Mouse (Mus musculus): ENCODE data around the gene Stk17b. TPM values are rescaled to one million over a fixed set of nuclear protein-coding genes. Genes with fewer than 3 reads are reported as not detected.
"Not testable (repeated sequence)": the region's sequence is repeated elsewhere in the genome, so short reads cannot be mapped to it uniquely, and the experiment has no call there.

Stk17b gene
- total RNA-seq, 2 experiments from 2014 or later, result 22.5 to 40.3 TPM

- ATAC-seq (replicated peaks; ENCODE audit: low FRiP score, low TSS enrichment, poor library complexity, severe bottlenecking), result no peak
These were observed 6.3 kb upstream of the Stk17b start for GRCm38 (mm10) chr1:53791343-53791742.

- peak; percentile 76 for ATAC-seq (replicated peaks; ENCODE audit: low FRiP score, low TSS enrichment, poor library complexity, severe bottlenecking)
These were observed 718 bp downstream of the Stk17b start for GRCm38 (mm10) chr1:53784291-53784720.

- no peak for ATAC-seq (replicated peaks; ENCODE audit: low FRiP score, low TSS enrichment, poor library complexity, severe bottlenecking)
These were observed 2.1 kb downstream of the Stk17b start for GRCm38 (mm10) chr1:53782956-53783355.

- ATAC-seq (replicated peaks; ENCODE audit: low FRiP score, low TSS enrichment, poor library complexity, severe bottlenecking), result no peak
These were observed 2.9 kb downstream of the Stk17b start for GRCm38 (mm10) chr1:53782079-53782478.

GRCm38 (mm10) chr1:53781311-53781710 is 3.7 kb downstream of the Stk17b start:
- ATAC-seq (replicated peaks; ENCODE audit: low FRiP score, low TSS enrichment, poor library complexity, severe bottlenecking), result no peak

- ATAC-seq (replicated peaks; ENCODE audit: low FRiP score, low TSS enrichment, poor library complexity, severe bottlenecking), result no peak
These were observed 8.7 kb downstream of the Stk17b start for GRCm38 (mm10) chr1:53776176-53776905.

- ATAC-seq (replicated peaks; ENCODE audit: low FRiP score, low TSS enrichment, poor library complexity, severe bottlenecking), result no peak
These were observed 9.5 kb downstream of the Stk17b start for GRCm38 (mm10) chr1:53775545-53775944.

- ATAC-seq (replicated peaks; ENCODE audit: low FRiP score, low TSS enrichment, poor library complexity, severe bottlenecking), result no peak
These were observed 10.0 kb downstream of the Stk17b start for GRCm38 (mm10) chr1:53775036-53775435.

GRCm38 (mm10) chr1:53774571-53774970 is 10.5 kb downstream of the Stk17b start:
- ATAC-seq (replicated peaks; ENCODE audit: low FRiP score, low TSS enrichment, poor library complexity, severe bottlenecking), result no peak

GRCm38 (mm10) chr1:53773994-53774393 is 11.0 kb downstream of the Stk17b start:
- ATAC-seq (replicated peaks; ENCODE audit: low FRiP score, low TSS enrichment, poor library complexity, severe bottlenecking), result peak; percentile 80

- no peak for ATAC-seq (replicated peaks; ENCODE audit: low FRiP score, low TSS enrichment, poor library complexity, severe bottlenecking)
These were observed 12.1 kb downstream of the Stk17b start for GRCm38 (mm10) chr1:53772967-53773366.

GRCm38 (mm10) chr1:53771476-53771875 is 13.5 kb downstream of the Stk17b start:
- ATAC-seq (replicated peaks; ENCODE audit: low FRiP score, low TSS enrichment, poor library complexity, severe bottlenecking), result no peak

- no peak for ATAC-seq (replicated peaks; ENCODE audit: low FRiP score, low TSS enrichment, poor library complexity, severe bottlenecking)
These were observed 18.9 kb downstream of the Stk17b start for GRCm38 (mm10) chr1:53766112-53766511.

- no peak for ATAC-seq (replicated peaks; ENCODE audit: low FRiP score, low TSS enrichment, poor library complexity, severe bottlenecking)
These were observed 27.7 kb downstream of the Stk17b start for GRCm38 (mm10) chr1:53757316-53757715.

GRCm38 (mm10) chr1:53753501-53753900 is 31.5 kb downstream of the Stk17b start:
- not testable (repeated sequence) for ATAC-seq (replicated peaks; ENCODE audit: low FRiP score, low TSS enrichment, poor library complexity, severe bottlenecking)

GRCm38 (mm10) chr1:53751144-53751543 is 33.9 kb downstream of the Stk17b start:
- no peak for ATAC-seq (replicated peaks; ENCODE audit: low FRiP score, low TSS enrichment, poor library complexity, severe bottlenecking)

GRCm38 (mm10) chr1:53750697-53751096 is 34.3 kb downstream of the Stk17b start:
- ATAC-seq (replicated peaks; ENCODE audit: low FRiP score, low TSS enrichment, poor library complexity, severe bottlenecking), result not testable (repeated sequence)

GRCm38 (mm10) chr1:53749881-53750385 is 35.1 kb downstream of the Stk17b start:
- not testable (repeated sequence) for ATAC-seq (replicated peaks; ENCODE audit: low FRiP score, low TSS enrichment, poor library complexity, severe bottlenecking)

- ATAC-seq (replicated peaks; ENCODE audit: low FRiP score, low TSS enrichment, poor library complexity, severe bottlenecking), result no peak
These were observed 36.5 kb downstream of the Stk17b start for GRCm38 (mm10) chr1:53748571-53748970.

GRCm38 (mm10) chr1:53746001-53746400 is 39.0 kb downstream of the Stk17b start:
- no peak for ATAC-seq (replicated peaks; ENCODE audit: low FRiP score, low TSS enrichment, poor library complexity, severe bottlenecking)

- no peak for ATAC-seq (replicated peaks; ENCODE audit: low FRiP score, low TSS enrichment, poor library complexity, severe bottlenecking)
These were observed 43.1 kb downstream of the Stk17b start for GRCm38 (mm10) chr1:53741742-53742458.

Measured in megakaryocyte-erythroid progenitor cell, adult 5-6 weeks (primary cell).